Mouse (Mus musculus) inflammation-experienced regulatory T-cells, adult 6 months (primary cell): Measurements from ENCODE around the gene Zkscan3. TPM values are rescaled to one million over a fixed set of nuclear protein-coding genes. Genes with fewer than 3 reads are reported as not detected.

Experiments
- ATAC-seq: one replicate; pipeline ENCODE4 v1.8.0; 2017
- polyA plus RNA-seq, 3 experiments: library from polyadenylated mRNA; unstranded; fragments of 100-300 nt; shearing (Covaris generic); gene quantifications; one replicate each; pipeline ENCODE4 v1.2.1; 2017

Zkscan3 gene
- 10 to 100 TPM; 23.7 to 42.0 (median 33.0) TPM for polyA plus RNA-seq

DNA sequence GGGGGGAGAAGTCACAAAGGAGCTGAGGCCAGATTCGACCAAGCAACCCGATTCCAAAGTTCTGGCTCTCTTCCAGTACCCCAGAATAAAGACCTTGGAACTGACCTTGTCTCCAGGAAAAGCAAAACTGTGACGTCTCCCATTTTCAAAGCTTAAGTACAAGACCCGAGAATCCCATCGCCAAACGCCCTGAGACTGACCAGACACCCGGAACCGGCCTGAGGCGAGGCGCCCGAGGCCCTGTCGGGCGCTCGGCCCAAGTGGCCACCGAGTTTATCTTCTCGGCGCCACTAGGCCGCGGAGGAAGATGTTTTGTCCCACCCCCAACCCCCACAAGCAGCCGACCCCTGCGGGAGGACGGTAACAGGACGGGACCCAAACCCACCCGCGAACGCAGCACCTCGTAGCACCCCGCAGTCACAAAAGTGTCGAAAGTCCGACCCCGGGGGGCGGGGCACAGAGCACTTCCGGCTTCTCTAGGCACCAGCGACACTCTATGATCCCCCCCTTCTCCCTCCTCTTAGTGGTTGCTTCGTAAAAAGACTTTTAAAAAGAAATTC, at the start of gene Zkscan3:
Zkscan3 (minus strand) TSS at position 469 of the 560 bp plus-strand sequence.
- peak; percentile 98 for ATAC-seq

DNA sequence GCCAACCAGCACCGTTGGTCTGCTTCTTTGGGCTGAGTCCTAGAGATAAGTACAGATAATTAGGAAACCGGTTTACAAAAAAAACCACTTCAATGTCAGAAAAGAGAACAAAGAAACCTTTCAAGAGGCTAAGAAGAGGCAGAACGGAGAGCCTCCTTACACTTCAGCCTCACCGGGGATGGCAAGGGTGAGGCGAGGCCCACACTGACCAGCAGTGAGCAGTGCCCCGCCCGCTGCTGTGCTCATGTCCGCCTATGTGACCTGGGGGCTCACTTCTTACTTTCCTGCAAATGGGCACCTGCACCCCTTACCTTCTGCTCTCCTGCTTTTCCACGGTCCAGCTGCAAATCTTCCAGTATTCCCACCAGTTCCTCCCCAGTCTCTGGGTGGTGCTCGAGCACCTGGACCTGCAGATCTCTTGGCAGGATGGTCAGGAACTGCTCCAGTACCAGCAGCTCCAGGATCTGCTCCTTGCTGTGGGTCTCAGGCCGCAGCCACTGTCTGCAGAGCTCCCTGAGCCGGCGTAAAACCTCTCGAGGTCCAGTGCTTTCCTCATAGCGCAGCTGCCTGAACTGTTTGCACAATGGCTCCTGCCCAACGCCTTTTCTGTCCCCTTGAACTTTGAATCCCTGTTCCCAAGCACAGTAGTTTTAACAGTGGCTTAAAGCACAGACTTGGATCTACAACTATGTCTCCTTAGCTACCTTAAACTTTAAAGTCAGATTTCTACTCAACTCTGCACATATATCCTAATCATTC, 45.5 kb upstream of the Zkscan3 start:
- no peak for ATAC-seq

DNA sequence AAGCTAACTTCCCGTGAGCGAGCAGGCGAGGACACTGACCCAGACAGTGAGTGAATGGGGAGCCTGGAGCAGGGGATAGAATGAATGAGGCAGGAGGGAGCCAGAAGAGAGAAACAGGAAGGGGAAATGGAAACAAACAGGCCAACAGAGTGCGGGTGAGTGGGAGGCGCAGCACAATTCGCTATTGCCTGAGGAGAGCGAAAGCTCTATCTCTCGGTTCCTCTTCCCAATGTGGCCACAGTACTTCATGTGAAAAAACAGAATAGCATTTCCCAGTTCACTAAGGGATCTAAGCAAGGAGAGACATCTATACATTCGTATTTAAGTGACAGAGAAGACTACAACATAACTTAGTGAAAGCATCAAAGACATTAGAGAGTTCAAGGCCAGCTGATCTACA, 44.2 kb upstream of the Zkscan3 start:
- no peak for ATAC-seq

DNA sequence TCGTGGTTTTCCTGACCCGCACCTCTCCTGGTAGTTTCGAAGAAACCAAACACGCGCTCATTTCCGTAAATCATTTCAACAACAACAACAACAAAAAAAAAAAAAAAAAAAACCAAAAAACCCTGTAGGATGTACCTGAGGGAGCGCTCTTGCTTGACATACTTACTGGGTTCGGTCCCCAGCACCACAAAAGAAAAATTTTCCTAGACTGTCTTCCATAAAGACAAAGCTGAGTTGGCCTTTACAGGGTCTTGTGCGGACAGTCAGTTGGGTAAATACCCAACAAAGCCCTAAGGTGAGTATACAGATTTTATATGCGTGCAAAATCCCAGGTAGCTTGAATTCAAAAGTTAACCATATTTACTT, 38.6 kb upstream of the Zkscan3 start:
- no peak for ATAC-seq

DNA sequence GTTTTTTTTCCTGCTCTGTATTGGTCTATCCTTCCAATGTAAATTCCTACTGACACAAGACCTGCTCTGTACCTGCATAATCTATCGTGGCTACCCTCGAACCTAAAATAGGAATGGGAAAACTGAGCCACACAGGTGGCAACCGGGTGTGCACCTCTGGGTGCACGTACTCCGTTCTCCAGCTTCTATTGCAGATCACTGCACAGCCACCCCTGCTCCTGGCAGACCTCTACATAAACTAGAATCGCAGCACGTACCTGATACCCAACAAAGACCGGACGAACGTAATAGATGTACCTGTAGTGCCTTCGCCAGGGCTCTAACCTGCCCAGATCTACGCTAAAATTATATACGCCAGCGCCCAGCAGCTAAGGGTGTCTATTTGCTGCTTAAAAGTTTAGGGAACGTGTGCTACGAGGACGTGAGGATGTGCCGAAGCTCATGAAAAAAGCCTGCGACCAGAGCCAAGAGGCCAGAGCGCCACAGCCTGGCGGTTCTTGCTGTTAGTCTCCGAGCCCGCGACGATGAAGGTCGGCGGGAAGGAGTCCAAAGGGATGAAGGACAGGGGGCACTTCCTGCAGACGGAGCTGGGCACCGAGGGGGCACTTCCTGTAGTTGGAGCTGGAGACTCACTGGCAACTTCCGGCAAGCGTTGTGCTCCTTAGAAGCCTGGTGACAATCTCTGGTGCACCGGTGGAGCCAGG, 38.1 kb upstream of the Zkscan3 start, which contains the start of gene Pgbd1:
Pgbd1 (minus strand) TSS at position 556 of the 704 bp plus-strand sequence.
- ATAC-seq: peak; percentile 84

DNA sequence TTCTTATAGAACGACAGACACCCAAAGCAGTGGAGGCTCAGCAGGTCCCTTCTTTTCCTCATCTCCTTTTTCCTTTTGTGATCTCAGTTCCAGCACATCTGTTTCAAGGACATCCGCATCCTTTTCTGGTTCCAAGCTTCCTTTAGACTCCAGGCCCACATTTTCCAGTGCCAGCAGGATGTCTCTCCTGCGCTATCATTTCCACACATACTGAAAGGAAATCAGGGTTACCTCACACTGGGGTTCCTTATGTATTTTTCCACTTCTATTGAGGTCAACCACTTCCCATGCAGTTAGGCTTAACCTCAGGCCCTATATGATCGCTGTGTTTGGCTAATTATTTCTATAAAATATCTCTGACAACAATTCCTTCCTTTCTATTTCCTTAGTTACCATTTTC, 32.9 kb upstream of the Zkscan3 start:
- no peak for ATAC-seq

DNA sequence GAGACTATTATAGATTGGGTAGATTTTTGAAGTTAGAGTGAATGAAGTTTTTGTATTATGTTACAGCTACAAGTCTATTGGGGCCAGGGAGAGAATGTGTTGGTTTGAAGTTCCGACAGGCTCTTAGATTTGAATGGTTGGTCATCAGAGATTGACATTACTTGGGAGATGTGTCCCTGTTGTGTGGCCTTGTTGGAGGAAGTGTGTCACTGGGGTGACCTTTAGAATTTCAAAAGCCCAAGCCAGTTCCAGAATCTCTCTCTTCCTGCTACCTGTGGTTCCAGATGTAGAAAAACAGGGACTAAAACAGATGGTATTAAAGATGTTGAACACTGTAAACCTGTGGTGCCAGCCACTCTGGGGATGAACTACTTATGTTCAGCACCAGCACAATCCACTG, 25.1 kb upstream of the Zkscan3 start:
- no peak for ATAC-seq

DNA sequence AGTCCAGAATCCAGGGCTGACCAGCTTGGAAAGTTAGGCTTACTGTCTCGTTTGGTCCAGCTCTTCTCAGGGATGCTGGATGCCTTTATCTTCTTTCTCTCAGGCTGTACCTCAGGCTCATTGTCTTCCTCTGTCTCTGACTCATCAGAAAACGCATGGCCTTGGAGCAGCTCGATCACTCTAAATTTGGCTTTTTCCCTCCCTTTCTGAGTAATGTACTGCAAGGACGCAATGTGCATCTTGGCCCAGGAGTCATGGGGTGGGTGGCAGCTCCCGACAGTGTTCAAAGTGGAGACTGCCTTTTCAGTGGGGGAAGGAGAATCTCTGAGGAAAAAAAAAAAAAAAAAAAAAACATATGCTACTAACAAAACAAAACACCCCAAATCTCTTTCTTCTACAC, 20.7 kb upstream of the Zkscan3 start:
- no peak for ATAC-seq

DNA sequence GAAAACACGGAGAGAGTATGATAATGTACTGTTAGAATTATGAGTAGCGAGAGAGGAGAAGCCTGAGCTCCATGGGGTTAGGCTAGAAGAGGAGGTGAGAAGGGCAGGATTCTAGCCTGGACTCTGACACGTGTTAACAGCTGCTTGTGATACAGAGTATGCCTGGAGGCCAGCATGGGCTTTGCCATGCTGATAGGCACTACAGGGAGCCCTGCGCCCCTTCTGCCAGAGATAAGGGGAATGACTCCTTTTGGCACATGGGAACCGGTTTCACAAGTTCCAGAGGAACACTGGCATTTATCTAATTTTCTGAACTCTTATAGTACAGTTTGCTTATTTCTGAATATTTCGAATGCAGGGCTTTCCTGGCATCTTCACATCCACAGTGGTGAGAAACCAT, 16.3 kb upstream of the Zkscan3 start:
- no peak for ATAC-seq

DNA sequence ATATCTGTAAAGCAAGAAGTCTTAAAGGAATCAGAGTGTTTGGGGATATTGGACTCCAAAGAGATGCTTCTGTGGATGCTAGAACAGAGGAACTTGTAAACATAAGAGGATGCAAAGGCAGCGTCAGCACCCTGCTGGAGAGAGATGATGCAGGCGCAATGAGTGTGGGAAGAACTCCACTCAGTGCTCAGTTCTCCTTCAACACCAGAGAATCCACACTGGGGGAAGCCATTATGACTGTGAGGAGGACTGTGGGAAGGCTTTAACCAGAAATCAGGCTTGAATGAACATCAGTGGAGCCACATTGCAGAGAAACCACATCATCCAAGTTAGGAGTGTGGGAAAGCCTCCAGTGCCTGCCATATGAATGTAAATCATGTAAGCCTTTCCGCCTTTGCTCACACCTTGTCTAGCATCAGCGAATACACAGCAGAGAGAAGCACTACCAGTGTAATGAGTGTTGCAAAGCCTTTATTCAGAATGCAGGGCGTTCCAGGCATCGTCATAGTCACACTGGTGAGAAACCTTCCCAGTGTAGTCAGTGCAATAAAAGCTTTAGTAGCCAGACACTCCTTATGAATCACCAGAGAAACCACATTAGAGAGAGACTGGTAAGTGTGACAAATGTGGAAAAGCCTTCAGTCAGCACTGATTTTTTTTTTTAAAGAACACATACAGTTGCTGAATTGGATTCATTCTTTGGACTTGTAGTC, 14.9 kb upstream of the Zkscan3 start:
- no peak for ATAC-seq

DNA sequence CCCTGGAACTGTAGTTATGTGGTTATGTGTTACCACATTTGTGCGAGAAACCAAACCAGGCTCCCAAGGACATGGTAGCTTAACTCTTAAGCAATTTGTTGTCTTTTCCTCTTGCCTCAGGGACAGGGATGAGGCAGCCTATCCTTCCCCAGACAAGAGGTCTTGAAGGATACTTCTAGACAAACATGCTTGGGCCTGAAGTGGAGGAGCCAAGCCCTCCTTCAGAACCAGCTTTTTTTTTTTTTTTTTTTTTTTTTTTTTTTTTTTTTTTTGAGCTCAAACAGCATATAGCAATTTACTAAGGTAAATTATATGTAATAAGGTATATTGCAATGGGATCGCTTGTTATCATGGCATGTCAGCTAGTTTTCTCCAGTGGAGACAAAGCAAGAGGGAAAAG, 13.2 kb upstream of the Zkscan3 start:
- no peak for ATAC-seq

DNA sequence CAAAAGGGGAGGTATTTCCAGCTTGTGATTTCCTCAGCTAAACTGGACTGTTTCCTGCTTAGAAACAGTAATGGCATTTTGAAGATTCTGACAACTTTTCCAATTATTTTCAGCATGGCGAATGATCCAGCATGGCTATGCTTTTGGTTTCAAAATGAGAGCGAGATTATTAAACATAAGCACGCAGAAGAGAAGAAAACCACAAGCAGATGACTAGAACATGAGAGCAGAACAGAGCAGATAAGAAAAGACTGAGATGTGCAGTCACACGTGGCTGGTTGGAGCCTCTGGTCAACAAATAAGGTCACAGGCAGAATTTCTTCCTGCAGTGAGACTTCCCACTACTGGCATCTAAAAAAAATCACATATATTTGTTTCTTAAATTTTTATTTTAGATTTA, 12.7 kb upstream of the Zkscan3 start:
- ATAC-seq: no peak

DNA sequence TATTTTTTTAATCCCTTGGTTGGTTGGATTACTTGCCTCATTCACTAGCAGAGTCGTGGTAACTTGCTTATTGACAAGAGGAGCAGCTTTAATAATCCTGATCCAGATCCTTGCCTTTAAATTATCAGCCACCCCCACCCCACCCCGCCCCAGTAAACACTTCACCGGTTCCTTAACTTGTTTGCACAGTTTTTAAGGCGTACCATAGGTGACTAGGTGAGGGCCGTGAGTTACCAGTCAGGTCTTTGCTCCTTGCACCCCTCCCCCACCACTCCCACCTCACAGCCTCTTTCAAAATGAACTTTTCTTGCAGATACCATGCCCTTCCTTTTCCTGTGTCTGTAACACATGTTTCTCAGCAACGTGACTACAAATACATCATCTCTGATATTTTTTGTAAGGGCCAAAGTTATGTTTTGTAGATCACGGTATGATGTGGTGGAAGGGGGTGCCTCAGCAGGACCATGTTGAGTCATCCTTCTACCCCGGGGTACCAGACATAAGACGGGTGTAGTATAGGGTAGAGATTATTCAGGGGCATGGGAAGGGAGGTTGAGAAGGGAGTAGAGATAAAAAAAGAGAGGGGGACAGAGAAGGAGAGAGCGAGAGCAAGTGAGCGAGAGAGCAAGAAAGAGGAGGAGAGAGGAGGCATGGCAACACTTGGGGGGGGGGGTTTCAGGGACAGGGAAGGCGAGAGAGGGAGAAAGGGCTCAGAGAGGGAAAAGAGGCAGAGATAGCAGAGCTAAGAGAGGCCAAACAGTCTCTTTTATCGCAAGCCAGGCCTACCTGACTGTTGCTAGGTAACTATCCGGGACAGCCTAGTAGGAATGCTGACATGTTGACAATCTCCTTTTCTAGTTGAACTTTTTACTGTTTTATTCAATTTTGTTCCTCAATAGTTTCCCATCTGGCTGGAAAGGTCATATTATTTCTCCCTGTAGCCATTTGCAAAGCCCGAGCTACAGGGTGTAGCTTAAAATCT, 12.0 kb upstream of the Zkscan3 start:
- ATAC-seq: no peak

DNA sequence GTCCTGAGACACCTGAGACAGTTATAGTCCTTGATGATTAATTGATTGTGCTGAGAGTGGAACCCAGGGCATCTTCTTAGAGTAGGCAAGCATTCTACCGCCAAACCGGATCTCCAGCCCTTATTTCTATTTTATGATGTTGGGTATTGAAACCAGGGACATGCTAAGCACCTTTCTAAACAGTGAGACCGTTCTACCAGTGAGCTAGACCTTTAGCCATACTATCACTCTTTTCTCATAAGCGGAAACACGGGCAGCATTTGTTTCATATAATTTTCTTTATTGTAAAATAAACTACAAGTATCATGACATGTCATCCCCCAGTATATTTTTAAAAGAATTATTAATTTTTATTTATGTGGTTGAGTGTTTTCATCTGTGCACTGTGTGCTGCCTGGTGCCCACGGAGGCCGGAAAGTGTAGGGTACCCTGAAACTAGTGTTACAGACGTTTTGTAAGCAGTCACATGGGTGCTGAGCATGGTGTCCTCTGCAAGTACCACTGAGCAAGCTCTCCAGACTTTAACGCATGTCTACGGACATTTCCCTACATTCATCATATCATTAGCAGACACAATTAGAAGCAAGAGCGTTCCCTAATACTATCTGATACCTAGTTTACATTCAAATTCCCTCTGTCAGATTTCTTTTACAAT, 6.4 kb upstream of the Zkscan3 start:
- no peak for ATAC-seq

DNA sequence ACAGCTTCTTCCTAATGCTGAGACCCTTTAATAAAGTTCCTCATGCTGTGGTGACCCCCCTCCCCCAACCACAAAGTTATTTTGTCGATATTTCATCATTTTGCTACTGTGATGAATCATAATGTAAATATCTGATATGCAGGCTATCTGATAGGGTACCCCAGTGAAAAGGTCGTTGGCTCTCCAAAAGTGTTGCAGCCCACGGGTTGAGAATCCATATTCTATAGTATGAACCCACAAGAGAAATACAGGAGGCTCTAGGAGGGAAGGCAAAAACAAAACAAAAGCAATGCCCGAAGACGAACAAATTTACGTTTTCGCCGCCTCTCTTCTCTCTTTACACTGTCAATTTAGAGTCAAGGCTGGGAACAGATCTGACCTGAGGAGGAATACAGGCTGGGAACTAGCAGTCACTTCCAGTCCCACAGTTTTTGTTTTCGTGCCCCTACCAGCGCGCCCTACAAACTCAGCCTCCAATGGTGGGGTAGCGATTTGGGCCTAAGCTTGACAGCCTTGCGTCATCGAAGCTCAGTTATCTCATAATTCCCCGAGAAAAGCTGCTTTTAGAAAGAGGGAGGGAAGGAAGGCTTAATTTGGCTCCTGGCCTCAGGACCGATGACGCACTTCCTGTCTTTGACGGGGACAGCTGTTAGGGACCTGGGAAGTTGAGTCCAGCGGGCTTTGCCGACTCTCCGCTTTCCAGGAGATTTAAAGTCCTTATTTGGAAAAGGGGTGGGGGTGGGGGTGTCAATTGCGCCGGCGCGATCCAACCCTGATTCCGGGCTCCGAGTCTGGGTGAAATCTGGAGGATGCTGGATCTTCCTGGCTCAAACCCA, 5.6 kb upstream of the Zkscan3 start:
- peak; percentile 79 for ATAC-seq

DNA sequence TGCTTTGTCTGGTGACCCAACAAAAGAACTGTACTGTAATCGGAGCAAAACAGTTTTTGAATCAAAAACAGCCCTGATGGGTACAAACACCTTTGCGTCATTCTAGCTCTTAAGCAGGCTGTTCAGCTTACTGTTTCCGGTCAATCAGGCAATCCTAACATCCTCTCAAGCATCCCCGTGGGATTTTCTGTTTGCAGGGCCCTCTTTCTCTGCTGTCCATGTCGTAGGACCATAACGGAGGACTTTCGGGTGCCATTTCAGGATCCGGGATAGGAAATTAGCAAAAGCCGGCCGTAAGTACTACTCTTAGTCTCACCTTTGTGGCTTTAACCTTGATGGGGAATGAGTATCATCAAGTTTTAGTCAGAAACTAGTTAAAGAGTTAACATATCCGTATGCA, 4.8 kb upstream of the Zkscan3 start:
- ATAC-seq: no peak

DNA sequence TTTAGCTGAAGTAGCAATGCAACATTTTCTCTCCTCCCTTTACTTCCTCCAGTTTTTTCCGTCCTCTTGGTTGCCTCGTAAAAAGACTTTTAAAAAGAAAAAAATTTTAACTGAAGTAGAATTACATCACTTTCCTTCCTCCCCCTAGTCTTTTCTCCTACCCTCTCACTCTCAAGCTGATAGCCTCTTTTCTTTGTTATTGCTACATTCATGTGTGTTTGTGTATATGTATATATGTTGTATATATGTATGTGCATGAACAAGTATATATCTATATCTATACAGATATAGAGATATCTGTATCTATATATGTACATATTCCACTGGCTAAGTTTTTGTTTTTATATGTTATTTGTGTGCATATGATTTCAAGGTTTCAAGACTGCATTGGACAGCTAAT, 293 bp upstream of the Zkscan3 start:
- ATAC-seq: peak; percentile 42

DNA sequence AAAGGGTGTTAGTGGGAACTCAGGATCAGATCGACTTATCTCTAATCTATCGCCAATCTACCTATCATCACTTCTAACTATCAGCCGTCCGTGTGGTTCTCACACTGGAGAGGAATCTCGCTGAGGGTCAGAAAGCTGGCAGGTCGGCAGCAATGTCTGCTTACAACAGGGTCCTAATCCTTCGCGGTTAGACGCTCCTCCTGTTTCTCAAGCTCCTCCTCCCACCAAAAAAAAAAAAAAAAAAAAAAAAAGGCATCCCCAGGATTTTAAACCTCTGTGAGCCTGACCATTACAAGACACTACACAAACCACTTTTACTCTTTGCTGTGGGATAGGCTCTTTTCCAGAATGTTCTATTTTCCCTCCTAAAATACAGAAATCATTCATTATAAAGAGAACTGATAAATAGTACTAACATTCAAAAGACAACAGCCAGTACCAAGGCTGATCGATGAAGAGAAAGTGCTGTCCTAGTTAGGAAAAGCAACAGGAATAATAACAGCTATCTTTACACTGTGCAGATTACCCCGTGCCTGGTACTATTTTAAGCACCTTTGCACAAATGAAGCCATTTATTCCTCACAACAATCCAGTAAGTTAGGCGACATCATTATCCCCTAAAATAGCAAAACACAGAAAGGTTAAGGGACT, 794 bp downstream of the Zkscan3 start:
- ATAC-seq: no peak

DNA sequence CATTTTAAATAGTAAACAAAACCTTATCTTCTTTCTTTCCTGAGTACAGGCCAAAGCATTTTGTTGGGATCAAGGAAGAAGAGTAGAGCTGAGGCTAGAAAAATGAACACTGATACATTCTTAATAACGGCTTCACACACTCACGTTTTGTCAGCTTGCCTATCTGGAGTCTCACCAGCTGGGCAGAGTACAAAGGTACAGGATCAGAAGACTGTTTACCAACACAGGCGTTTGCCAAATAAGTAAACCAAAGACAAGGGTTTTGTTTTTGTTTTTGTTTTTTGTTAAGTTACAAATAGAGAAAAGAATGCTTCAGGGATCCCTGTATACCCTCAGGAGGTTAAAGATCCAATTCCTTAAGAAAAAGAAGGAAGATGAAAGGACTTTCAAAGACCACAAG, 1.4 kb downstream of the Zkscan3 start:
- ATAC-seq: no peak

DNA sequence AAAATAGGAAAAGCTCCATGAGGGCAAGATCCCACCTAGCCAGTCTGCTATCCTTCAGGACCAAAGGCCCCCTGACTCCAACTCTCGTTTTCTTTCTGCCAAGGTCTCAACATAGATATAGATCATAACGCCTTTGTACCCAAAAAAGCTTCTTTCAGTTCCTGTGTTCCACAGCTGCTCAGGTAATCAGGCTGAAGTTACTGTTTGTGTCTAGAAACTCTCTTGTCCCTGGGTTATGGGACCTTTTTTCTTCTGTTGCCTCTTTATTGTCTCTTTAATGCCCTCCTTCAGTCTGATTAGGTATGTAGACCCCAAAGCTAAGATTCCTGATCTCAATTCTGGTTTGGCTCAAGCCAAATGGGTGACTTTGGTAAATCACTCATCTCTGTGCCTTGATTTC, 5.1 kb downstream of the Zkscan3 start:
- ATAC-seq: no peak
